Mouse (Mus musculus): ENCODE results near the gene Thsd4. TPM values are rescaled to one million over a fixed set of nuclear protein-coding genes. Genes with fewer than 3 reads are reported as not detected.

Gene Thsd4
- polyA plus RNA-seq (2012; rRNA removed) = 3.7 and 3.8 TPM in 2 replicates

GRCm38 (mm10) chr9:60521806-60522264 is at the start of gene Thsd4:
TSS of gene Thsd4 (minus strand) at chr9:60522046.

GRCm38 (mm10) chr9:59960559-59960958 is 561.3 kb downstream of the Thsd4 start, which contains the start of gene Nr2e3:
TSS of gene Nr2e3 (minus strand) at chr9:59960659.

Other genes with a start within 250 kb of the Thsd4 start
- 74.5 and 78.6 TPM in 2 replicates for gene Lrrc49, start 166.1 kb upstream of the Thsd4 start, polyA plus RNA-seq (2012; rRNA removed)
- gene Larp6, start 190.9 kb upstream of the Thsd4 start, polyA plus RNA-seq (2012; rRNA removed) = 24.1 and 24.9 TPM in 2 replicates